Mouse (Mus musculus): ENCODE measurements around the gene Rhox2h.
"Not testable (repeated sequence)": the region's sequence is repeated elsewhere in the genome, so short reads cannot be mapped to it uniquely, and the experiment has no call there.

Gene Rhox2h

GRCm38 (mm10) chrX:37673177-37673576, at the start of gene Rhox2h:
TSS of gene Rhox2h (minus strand) at chrX:37673277.
- not testable (repeated sequence) for H3K27me3 ChIP-seq (ENCODE audit: control insufficient read depth, insufficient read depth, low read length, poor library complexity, severe bottlenecking); DNase-seq (ENCODE audit: low read depth, low spot score); H3K36me3 ChIP-seq (ENCODE audit: control insufficient read depth, insufficient read depth, low read length, poor library complexity, severe bottlenecking)

DNA sequence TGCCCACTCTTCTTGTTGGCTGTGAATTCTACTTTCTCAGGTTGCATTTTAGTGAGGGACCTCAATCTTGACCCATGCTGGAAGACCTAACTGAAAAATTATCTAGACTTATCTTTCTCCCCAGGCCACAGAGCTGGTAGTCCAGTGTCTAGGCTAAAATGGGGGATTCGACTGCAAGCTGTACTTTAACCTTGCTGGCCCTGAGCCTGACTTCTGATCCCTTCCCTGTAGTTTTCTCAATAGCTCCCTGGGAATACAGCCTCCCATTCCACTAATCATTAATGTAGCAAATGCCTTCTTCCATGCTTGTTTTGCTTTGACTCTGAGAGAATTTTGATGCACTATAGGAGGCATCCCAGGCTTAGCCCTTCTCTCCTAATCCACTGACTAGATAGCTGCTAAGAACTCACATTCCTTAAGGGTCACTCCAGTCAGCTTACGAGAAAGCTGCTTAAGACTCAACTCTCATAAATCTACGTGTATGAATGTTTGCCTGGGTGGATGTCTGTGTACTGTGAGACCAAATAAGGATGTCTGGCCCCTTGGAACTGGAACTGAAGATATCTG, 28.8 kb upstream of the Rhox2h start:
- H3K36me3 ChIP-seq (ENCODE audit: control insufficient read depth, insufficient read depth, low read length, poor library complexity, severe bottlenecking) = no peaks in the 10 kb centered on the region
- no peak for DNase-seq (ENCODE audit: low read depth, low spot score)
- H3K27me3 ChIP-seq (ENCODE audit: control insufficient read depth, insufficient read depth, low read length, poor library complexity, severe bottlenecking) = no peaks in the 10 kb centered on the region

DNA sequence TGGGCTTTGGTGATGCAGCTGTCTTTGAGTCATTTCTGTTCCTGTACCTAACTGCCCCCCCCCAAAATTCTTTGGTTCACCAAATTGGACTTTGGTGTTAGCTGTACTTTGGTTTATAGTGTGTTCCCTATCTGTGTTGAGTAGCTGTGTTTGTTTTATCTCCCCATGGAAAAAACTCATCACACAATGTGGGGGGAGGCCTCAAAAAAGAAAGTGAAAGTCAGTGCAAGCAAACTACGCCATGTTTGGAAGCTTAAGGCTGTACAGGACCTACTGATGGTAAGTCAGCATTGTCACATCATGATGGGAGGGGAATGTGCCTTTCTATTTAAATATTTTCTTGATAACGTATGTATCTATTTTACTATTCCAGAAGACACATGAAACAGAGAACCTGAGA, 19.2 kb upstream of the Rhox2h start:
- H3K36me3 ChIP-seq (ENCODE audit: control insufficient read depth, insufficient read depth, low read length, poor library complexity, severe bottlenecking) = no peaks in the 10 kb centered on the region
- DNase-seq (ENCODE audit: low read depth, low spot score) = no peak
- no peaks in the 10 kb centered on the region for H3K27me3 ChIP-seq (ENCODE audit: control insufficient read depth, insufficient read depth, low read length, poor library complexity, severe bottlenecking)

- DNase-seq (ENCODE audit: low read depth, low spot score) = no peak
- Histone ChIP-seq H3K27me3 (ENCODE audit: control insufficient read depth, insufficient read depth, low read length, poor library complexity, severe bottlenecking) (no peaks in the 10 kb centered on the region), H3K36me3 (ENCODE audit: control insufficient read depth, insufficient read depth, low read length, poor library complexity, severe bottlenecking) (no peaks in the 10 kb centered on the region)
Observed at GRCm38 (mm10) chrX:37683031-37683715, 10.1 kb upstream of the Rhox2h start.

DNA sequence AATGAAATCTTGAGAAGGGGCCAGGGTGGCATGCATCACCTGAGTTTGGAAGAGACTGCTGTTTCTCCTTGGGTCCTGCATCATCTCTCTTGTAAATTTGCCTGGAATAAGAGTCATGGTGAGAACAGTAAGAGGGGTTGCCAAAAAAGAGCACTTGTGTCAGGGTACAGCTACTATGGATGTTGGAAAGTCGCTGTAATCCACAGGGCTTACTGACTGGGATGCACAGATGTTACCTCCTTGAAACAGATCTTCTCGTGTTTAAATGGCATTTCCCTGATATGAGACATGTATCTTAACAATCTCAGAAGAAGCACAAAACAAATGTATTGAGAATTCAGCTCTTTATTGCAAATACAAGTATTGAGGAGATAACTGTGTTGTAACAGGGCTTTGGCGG, 4.4 kb downstream of the Rhox2h start, which contains the start of gene Rhox3h:
Gene Rhox3h, minus strand, starts transcription at position 101 of the 400 bp plus-strand sequence.
- not testable (repeated sequence) for H3K36me3 ChIP-seq (ENCODE audit: control insufficient read depth, insufficient read depth, low read length, poor library complexity, severe bottlenecking); DNase-seq (ENCODE audit: low read depth, low spot score); H3K27me3 ChIP-seq (ENCODE audit: control insufficient read depth, insufficient read depth, low read length, poor library complexity, severe bottlenecking)

DNA sequence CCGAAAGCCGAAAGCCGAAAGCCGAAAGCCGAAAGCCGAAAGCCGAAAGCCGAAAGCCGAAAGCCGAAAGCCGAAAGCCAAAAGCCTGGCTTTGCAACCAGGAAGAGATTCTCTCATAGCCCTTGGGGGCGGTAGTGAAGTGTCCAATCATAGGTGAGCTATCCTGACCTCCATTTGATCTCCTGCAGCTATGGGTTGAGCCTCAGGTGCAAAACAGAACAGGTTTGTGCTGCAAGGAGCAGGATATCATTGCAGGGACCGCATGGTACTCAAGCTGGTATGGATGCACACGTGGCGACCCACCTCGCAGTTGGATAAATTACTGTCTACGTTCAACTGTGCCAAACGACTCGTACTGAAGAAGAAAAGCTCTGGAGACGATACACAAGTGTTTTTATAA, 21.9 kb downstream of the Rhox2h start, which contains the start of gene Rhox4g:
Gene Rhox4g, minus strand, starts transcription at position 101 of the 400 bp plus-strand sequence.
- DNase-seq (ENCODE audit: low read depth, low spot score); H3K36me3 ChIP-seq (ENCODE audit: control insufficient read depth, insufficient read depth, low read length, poor library complexity, severe bottlenecking); H3K27me3 ChIP-seq (ENCODE audit: control insufficient read depth, insufficient read depth, low read length, poor library complexity, severe bottlenecking): not testable (repeated sequence)

DNA sequence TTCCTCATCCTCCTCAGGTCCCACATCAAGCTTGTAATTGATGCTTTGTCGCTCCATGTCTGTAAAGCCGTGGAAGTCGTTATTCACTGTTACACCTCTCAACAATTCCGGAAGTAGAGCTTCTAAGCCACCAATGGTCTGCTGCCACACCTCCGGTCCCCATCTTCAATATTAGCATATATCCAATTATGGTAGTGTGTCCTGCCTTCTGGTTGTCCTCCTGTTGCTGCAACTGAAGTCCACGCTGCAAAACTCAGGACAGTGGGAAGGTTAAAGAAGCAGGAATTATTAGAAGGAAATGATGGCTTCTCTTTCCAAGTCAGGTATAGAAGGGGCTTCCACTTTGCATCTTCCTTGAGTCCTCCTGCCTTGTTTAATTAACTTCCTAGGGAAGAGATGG, 29.7 kb downstream of the Rhox2h start, which contains the start of gene Rhox2g:
Gene Rhox2g, minus strand, starts transcription at position 101 of the 400 bp plus-strand sequence.
- not testable (repeated sequence) for DNase-seq (ENCODE audit: low read depth, low spot score); H3K27me3 ChIP-seq (ENCODE audit: control insufficient read depth, insufficient read depth, low read length, poor library complexity, severe bottlenecking); H3K36me3 ChIP-seq (ENCODE audit: control insufficient read depth, insufficient read depth, low read length, poor library complexity, severe bottlenecking)

DNA sequence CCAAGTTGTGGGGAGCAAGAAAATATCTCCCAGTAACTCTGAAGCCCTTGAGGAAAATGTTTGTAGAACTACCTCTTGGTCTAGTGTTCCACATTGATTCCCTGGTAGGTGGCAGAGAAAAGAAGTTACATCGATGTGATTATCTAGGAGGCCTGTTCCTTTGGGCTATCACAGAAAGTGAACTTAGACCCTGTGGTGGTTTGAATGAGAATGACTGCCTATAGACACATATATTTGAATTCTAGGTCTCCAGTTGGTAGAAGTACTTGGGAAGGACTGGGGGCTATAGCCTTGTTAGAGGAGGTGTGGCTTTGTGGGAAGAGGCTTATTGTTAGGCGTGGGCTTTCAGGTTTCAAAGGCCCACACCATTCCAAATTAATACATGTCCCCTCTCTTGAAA, 44.6 kb downstream of the Rhox2h start, which contains the start of gene Rhox3g:
Gene Rhox3g, minus strand, starts transcription at position 101 of the 400 bp plus-strand sequence.
- H3K36me3 ChIP-seq (ENCODE audit: control insufficient read depth, insufficient read depth, low read length, poor library complexity, severe bottlenecking); H3K27me3 ChIP-seq (ENCODE audit: control insufficient read depth, insufficient read depth, low read length, poor library complexity, severe bottlenecking); DNase-seq (ENCODE audit: low read depth, low spot score): not testable (repeated sequence)

Data from splenic B cell, adult 2 months (primary cell).